Mouse (Mus musculus): ENCODE measurements around the gene Fbxl19.
A peak's percentile ranks its signal among the peaks of the same experiment; 100 is the strongest.

Gene Fbxl19

GRCm38 (mm10) chr7:127744366-127745045, at the start of gene Fbxl19:
Gene Fbxl19 (plus strand): TSS chr7:127744543.
- DNase-seq (ENCODE audit: low spot score in 2 of 2) = peak; percentile 51 to 64

- DNase-seq (ENCODE audit: low spot score in 2 of 2) = no peak
These were observed 45.4 kb upstream of the Fbxl19 start for GRCm38 (mm10) chr7:127698986-127699385.

GRCm38 (mm10) chr7:127700712-127701331, 43.5 kb upstream of the Fbxl19 start:
- DNase-seq (ENCODE audit: low spot score in 2 of 2) = no peak

- DNase-seq (ENCODE audit: low spot score in 2 of 2) = no peak
These were observed 40.7 kb upstream of the Fbxl19 start for GRCm38 (mm10) chr7:127703561-127704178.

- DNase-seq (ENCODE audit: low spot score in 2 of 2) = no peak
These were observed 39.7 kb upstream of the Fbxl19 start for GRCm38 (mm10) chr7:127704598-127704997.

- DNase-seq (ENCODE audit: low spot score in 2 of 2) = no peak
These were observed 38.6 kb upstream of the Fbxl19 start for GRCm38 (mm10) chr7:127705706-127706105.

GRCm38 (mm10) chr7:127707045-127707956, 37.0 kb upstream of the Fbxl19 start:
- no peak for DNase-seq (ENCODE audit: low spot score in 2 of 2)

- DNase-seq (ENCODE audit: low spot score in 2 of 2) = peak in 1 of 2 experiments; percentile 32
These were observed 36.5 kb upstream of the Fbxl19 start for GRCm38 (mm10) chr7:127707957-127708206.

GRCm38 (mm10) chr7:127708207-127709078, 35.9 kb upstream of the Fbxl19 start, which contains the start of gene Bcl7c:
Gene Bcl7c (minus strand): TSS chr7:127708933.
- peak; percentile 91 to 92 for DNase-seq (ENCODE audit: low spot score in 2 of 2)

GRCm38 (mm10) chr7:127709261-127709979, 34.9 kb upstream of the Fbxl19 start:
- DNase-seq (ENCODE audit: low spot score in 2 of 2) = no peak

GRCm38 (mm10) chr7:127711031-127711430, 33.3 kb upstream of the Fbxl19 start:
- DNase-seq (ENCODE audit: low spot score in 2 of 2) = no peak

GRCm38 (mm10) chr7:127711456-127711855, 32.9 kb upstream of the Fbxl19 start:
- DNase-seq (ENCODE audit: low spot score in 2 of 2) = no peak

GRCm38 (mm10) chr7:127712461-127713385, 31.6 kb upstream of the Fbxl19 start, which contains the start of gene Ctf1:
Gene Ctf1 (plus strand): TSS chr7:127712736.
- peak; percentile 76 to 77 for DNase-seq (ENCODE audit: low spot score in 2 of 2)

- DNase-seq (ENCODE audit: low spot score in 2 of 2) = no peak
These were observed 29.5 kb upstream of the Fbxl19 start for GRCm38 (mm10) chr7:127714816-127715215.

GRCm38 (mm10) chr7:127716992-127717391, 27.4 kb upstream of the Fbxl19 start:
- peak; percentile 40 to 48 for DNase-seq (ENCODE audit: low spot score in 2 of 2)

- no peak for DNase-seq (ENCODE audit: low spot score in 2 of 2)
These were observed 26.0 kb upstream of the Fbxl19 start for GRCm38 (mm10) chr7:127718339-127718738.

- no peak for DNase-seq (ENCODE audit: low spot score in 2 of 2)
These were observed 25.1 kb upstream of the Fbxl19 start for GRCm38 (mm10) chr7:127719258-127719657.

- DNase-seq (ENCODE audit: low spot score in 2 of 2) = no peak
These were observed 18.9 kb upstream of the Fbxl19 start for GRCm38 (mm10) chr7:127725490-127725889.

- no peak for DNase-seq (ENCODE audit: low spot score in 2 of 2)
These were observed 18.4 kb upstream of the Fbxl19 start for GRCm38 (mm10) chr7:127725924-127726323.

All from heart, adult 9 months (tissue).